Mouse (Mus musculus): ENCODE data around the gene Brca1. TPM values are rescaled to one million over a fixed set of nuclear protein-coding genes. Genes with fewer than 3 reads are reported as not detected.
"Not testable (repeated sequence)": the region's sequence is repeated elsewhere in the genome, so short reads cannot be mapped to it uniquely, and the experiment has no call there.

The Brca1 gene
- polyA plus RNA-seq, 1 experiment from 2014 or later, result 24.3 TPM

DNA sequence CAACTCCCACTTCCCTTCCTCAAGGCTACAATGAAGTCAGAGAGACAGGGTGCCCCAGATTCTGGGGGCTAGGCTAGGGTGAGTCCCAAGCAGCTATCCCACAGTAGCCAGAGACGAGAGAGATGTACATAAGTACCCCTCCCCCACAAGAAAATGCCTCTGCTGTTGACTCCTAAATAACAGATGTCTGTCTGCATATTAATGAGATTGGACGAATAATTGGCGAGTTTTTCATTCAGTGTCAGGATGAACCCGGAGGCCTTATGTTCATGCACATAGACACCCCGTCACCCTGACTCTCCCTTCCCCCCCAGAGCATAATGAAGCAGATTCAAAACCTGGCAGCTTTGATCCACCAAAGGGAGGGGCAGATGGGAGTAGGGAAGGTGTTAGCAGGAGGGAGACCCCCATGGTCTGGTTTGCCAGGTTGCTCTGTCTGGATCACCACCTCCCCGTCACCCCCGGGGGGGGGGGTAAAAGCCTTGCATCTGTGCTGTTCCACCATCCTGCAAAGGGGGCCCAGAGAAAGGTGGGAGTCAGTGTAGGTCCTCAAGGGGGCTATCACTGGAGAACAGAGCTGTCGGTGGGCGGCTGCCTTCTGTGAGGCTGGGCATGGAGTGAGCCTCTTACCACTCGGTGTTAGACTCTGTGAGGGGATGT lies 74.1 kb downstream of the Brca1 start:
- H3K4me1 ChIP-seq, result peaks cover 42% of the 10 kb centered on the region
- no peaks in the 10 kb centered on the region for H3K9me3 ChIP-seq
- H3K36me3 ChIP-seq (replicated peaks), result no peaks in the 10 kb centered on the region
- H3K27ac ChIP-seq, result peak overlapping the region; percentile 94
- peak; percentile 82 for ATAC-seq (ENCODE audit: low FRiP score)
- WGBS, result 19% methylated on average over 10 of the region's 10 CpGs
- no peak overlapping the region for H3K4me3 ChIP-seq (replicated peaks)
- H3K4me2 ChIP-seq, result peak overlapping the region; percentile 24; the same call in 1 of the 2 replicates
- no peak overlapping the region for H3K9ac ChIP-seq
- H3K27me3 ChIP-seq, result no peaks in the 10 kb centered on the region

GRCm38 (mm10) chr11:101477194-101477551 lies 74.6 kb downstream of the Brca1 start:
- H3K27me3 ChIP-seq, result no peaks in the 10 kb centered on the region
- peak; percentile 65 for ATAC-seq (ENCODE audit: low FRiP score)
- peaks cover 46% of the 10 kb centered on the region for H3K4me1 ChIP-seq
- no peaks in the 10 kb centered on the region for H3K9me3 ChIP-seq
- H3K27ac ChIP-seq, result peak overlapping the region; percentile 94
- H3K4me2 ChIP-seq, result peak overlapping the region; percentile 24; the same call in 1 of the 2 replicates
- H3K36me3 ChIP-seq (replicated peaks), result no peaks in the 10 kb centered on the region
- no peak overlapping the region for H3K4me3 ChIP-seq (replicated peaks)
- WGBS, result 18% methylated on average over 4 of the region's 4 CpGs
- H3K9ac ChIP-seq, result no peak overlapping the region

GRCm38 (mm10) chr11:101476361-101476760 lies 75.4 kb downstream of the Brca1 start:
- not testable (repeated sequence) for H3K9ac ChIP-seq; H3K9me3 ChIP-seq; H3K36me3 ChIP-seq (replicated peaks); H3K27ac ChIP-seq; ATAC-seq (ENCODE audit: low FRiP score); H3K27me3 ChIP-seq; H3K4me3 ChIP-seq (replicated peaks); H3K4me2 ChIP-seq
- 91% methylated on average over 4 of the region's 4 CpGs for WGBS
- H3K4me1 ChIP-seq, result peaks cover 53% of the 10 kb centered on the region

- H3K36me3 ChIP-seq (replicated peaks), result no peaks in the 10 kb centered on the region
- WGBS, result 74% methylated on average over 5 of the region's 5 CpGs
- H3K9me3 ChIP-seq, result no peaks in the 10 kb centered on the region
- H3K9ac ChIP-seq, result no peak overlapping the region
- H3K27me3 ChIP-seq, result no peaks in the 10 kb centered on the region
- no peak overlapping the region for H3K27ac ChIP-seq
- ATAC-seq (ENCODE audit: low FRiP score), result no peak
- H3K4me3 ChIP-seq (replicated peaks), result no peak overlapping the region
- no peak overlapping the region for H3K4me2 ChIP-seq
- peaks cover 49% of the 10 kb centered on the region for H3K4me1 ChIP-seq
Observed at GRCm38 (mm10) chr11:101474298-101474697, 77.5 kb downstream of the Brca1 start.

DNA sequence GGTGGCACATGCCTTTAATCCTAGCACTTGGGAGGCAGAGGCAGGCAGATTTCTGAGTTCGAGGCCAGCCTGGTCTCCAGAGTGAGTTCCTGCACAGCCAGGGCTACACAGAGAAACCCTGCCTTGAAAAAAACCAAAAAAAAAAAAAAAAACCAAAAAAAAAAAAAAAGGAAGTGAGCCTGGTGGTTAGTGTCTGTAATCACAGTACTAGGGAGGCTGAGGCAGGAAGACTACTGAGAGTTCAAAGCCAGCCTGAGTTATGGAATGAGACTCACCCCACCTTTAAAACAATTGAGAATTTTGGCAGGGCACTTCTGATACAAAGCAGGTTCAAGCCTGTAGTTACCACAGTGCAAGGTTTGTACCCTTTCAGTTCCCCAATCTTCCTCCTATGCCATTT lies 78.1 kb downstream of the Brca1 start:
- not testable (repeated sequence) for H3K36me3 ChIP-seq (replicated peaks); H3K27ac ChIP-seq; ATAC-seq (ENCODE audit: low FRiP score); H3K4me3 ChIP-seq (replicated peaks); H3K27me3 ChIP-seq; H3K4me2 ChIP-seq; H3K9me3 ChIP-seq; H3K9ac ChIP-seq
- 79% methylated on average over 1 of the region's 1 CpGs for WGBS
- H3K4me1 ChIP-seq, result peaks cover 47% of the 10 kb centered on the region

- Histone ChIP-seq H3K9ac (0 out of 2 replicates have a peak overlapping the region, but pooled peaks have one; percentile 5), H3K27ac (no peak overlapping the region), H3K4me2 (no peak overlapping the region), H3K36me3 (replicated peaks) (no peaks in the 10 kb centered on the region), H3K9me3 (no peaks in the 10 kb centered on the region), H3K4me3 (replicated peaks) (no peak overlapping the region), H3K27me3 (no peaks in the 10 kb centered on the region), H3K4me1 (peaks cover 42% of the 10 kb centered on the region)
- WGBS, result 60% methylated on average over 7 of the region's 7 CpGs
- ATAC-seq (ENCODE audit: low FRiP score), result no peak
Observed at GRCm38 (mm10) chr11:101472336-101472735, 79.4 kb downstream of the Brca1 start.

- ATAC-seq (ENCODE audit: low FRiP score), result no peak
- Histone ChIP-seq H3K4me1 (peaks cover 42% of the 10 kb centered on the region), H3K27ac (no peak overlapping the region), H3K4me3 (replicated peaks) (no peak overlapping the region), H3K27me3 (no peaks in the 10 kb centered on the region), H3K4me2 (no peak overlapping the region), H3K9me3 (no peaks in the 10 kb centered on the region), H3K36me3 (replicated peaks) (no peaks in the 10 kb centered on the region), H3K9ac (0 out of 2 replicates have a peak overlapping the region, but pooled peaks have one; percentile 5)
- 75% methylated on average over 3 of the region's 3 CpGs for WGBS
Observed at GRCm38 (mm10) chr11:101471926-101472325, 79.8 kb downstream of the Brca1 start.

DNA sequence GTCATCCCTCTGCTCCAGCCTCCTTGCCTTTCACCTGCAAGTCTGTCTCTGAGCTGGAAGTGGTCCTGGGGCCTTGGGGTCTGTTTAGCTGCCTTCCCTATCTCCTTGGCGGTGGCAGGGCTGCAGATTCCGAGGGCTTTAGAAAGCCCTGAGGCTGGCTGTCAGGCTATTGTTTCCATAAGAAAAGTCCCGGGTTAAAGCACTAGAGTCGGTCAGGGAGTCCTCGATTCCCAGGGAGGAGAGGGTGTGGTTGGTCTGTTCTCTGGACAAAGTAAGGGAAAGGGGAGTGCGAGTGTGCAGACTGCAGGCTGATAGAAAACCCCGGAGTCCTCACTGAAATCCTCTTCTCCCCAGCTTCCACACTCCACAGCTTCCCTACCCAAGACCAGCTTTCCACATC lies 81.5 kb downstream of the Brca1 start:
- H3K36me3 ChIP-seq (replicated peaks), result no peaks in the 10 kb centered on the region
- H3K4me3 ChIP-seq (replicated peaks), result peak overlapping the region; percentile 23
- H3K27me3 ChIP-seq, result 0 out of 2 replicates have a peak, but pooled peaks cover 4% of the 10 kb centered on the region
- no peaks in the 10 kb centered on the region for H3K9me3 ChIP-seq
- WGBS, result 9% methylated on average over 7 of the region's 7 CpGs
- no peak for ATAC-seq (ENCODE audit: low FRiP score)
- no peak overlapping the region; the same call in 1 of the 2 replicates for H3K27ac ChIP-seq
- peaks cover 50% of the 10 kb centered on the region for H3K4me1 ChIP-seq
- peak overlapping the region; percentile 42 for H3K4me2 ChIP-seq
- H3K9ac ChIP-seq, result peak overlapping the region; percentile 41

GRCm38 (mm10) chr11:101469155-101469554 lies 82.6 kb downstream of the Brca1 start:
- Histone ChIP-seq H3K9me3 (no peaks in the 10 kb centered on the region), H3K27ac (no peak overlapping the region), H3K4me3 (replicated peaks) (peak overlapping the region; percentile 86), H3K27me3 (peaks cover 9% of the 10 kb centered on the region; the same call in 1 of the 2 replicates), H3K4me1 (peaks cover 60% of the 10 kb centered on the region), H3K9ac (0 out of 2 replicates have a peak overlapping the region, but pooled peaks have one; percentile 79), H3K36me3 (replicated peaks) (no peaks in the 10 kb centered on the region), H3K4me2 (peak overlapping the region; percentile 81)
- WGBS, result 68% methylated on average over 4 of the region's 4 CpGs
- no peak for ATAC-seq (ENCODE audit: low FRiP score)

GRCm38 (mm10) chr11:101468731-101469130 lies 83.0 kb downstream of the Brca1 start:
- peaks cover 9% of the 10 kb centered on the region; the same call in 1 of the 2 replicates for H3K27me3 ChIP-seq
- H3K4me3 ChIP-seq (replicated peaks), result peak overlapping the region; percentile 86
- H3K9me3 ChIP-seq, result no peaks in the 10 kb centered on the region
- ATAC-seq (ENCODE audit: low FRiP score), result no peak
- peak overlapping the region; percentile 79 for H3K9ac ChIP-seq
- H3K4me2 ChIP-seq, result peak overlapping the region; percentile 81
- H3K36me3 ChIP-seq (replicated peaks), result no peaks in the 10 kb centered on the region
- H3K4me1 ChIP-seq, result peaks cover 65% of the 10 kb centered on the region
- H3K27ac ChIP-seq, result peak overlapping the region; percentile 88
- WGBS, result 5% methylated on average over 13 of the region's 13 CpGs

DNA sequence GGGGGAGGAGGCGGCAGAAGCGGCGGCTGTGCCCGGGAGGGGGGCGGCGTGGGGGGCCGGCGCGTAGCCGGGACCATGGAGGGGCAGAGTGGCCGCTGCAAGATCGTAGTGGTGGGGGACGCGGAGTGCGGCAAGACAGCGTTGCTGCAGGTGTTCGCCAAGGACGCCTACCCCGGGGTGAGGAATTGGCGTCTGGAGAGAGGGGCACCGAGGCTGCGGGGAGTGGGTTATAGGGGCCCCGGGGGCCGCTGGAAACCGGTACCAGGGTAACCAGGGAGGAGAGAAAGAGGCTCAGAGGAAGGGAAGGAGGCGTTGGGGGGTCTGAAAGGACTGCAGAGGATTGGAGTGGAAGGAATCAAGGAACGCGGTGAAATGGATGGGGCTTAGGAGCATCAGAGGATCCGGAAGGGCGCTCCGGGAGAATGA lies 83.5 kb downstream of the Brca1 start:
- ATAC-seq (ENCODE audit: low FRiP score), result peak; percentile 60
- peak overlapping the region; percentile 79 for H3K9ac ChIP-seq
- H3K4me2 ChIP-seq, result peak overlapping the region; percentile 81
- H3K36me3 ChIP-seq (replicated peaks), result no peaks in the 10 kb centered on the region
- H3K9me3 ChIP-seq, result no peaks in the 10 kb centered on the region
- H3K4me1 ChIP-seq, result peaks cover 69% of the 10 kb centered on the region
- peaks cover 9% of the 10 kb centered on the region; the same call in 1 of the 2 replicates for H3K27me3 ChIP-seq
- peak overlapping the region; percentile 86 for H3K4me3 ChIP-seq (replicated peaks)
- WGBS, result under 1% methylated on average over 28 of the region's 31 CpGs
- H3K27ac ChIP-seq, result peak overlapping the region; percentile 88

GRCm38 (mm10) chr11:101467477-101468262 lies 84.1 kb downstream of the Brca1 start:
- Histone ChIP-seq H3K9me3 (no peaks in the 10 kb centered on the region), H3K4me2 (peak overlapping the region; percentile 81), H3K4me1 (peaks cover 75% of the 10 kb centered on the region), H3K4me3 (replicated peaks) (peak overlapping the region; percentile 86), H3K36me3 (replicated peaks) (no peaks in the 10 kb centered on the region), H3K9ac (peak overlapping the region; percentile 79), H3K27me3 (peaks cover 9% of the 10 kb centered on the region; the same call in 1 of the 2 replicates), H3K27ac (peak overlapping the region; percentile 88)
- ATAC-seq (ENCODE audit: low FRiP score), result peak; percentile 68
- WGBS, result under 1% methylated on average over 52 of the region's 54 CpGs
